In the genomic region with DNA sequence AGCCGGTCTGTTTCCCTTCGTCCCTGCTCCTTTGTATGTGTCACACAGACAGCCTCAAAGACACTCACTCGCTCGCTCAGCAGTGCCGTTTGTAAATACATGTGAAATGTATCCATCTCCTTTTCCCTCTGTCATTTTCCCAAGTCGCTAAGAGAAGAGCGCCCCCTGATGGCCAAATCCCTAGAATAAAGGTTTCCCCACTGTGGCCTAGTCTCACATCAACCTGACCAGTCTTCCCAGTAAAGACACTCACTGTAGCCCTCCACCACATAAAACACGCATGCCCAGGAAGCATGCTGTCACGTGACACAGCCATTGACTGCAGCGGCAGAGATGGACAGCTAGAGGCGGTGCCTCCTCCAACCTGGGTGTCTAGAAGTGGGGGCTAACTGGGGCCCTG, we compare ENCODE assay signal across 8 mouse cellular contexts. TPM values are rescaled to one million over a fixed set of nuclear protein-coding genes. Genes with fewer than 3 reads are reported as not detected.
A peak's percentile ranks its signal among the peaks of the same experiment; 100 is the strongest.
DNase-seq lines count a peak whose midpoint lies in the region; ATAC-seq and TF ChIP-seq lines count a peak whose summit lies in the region.

No protein-coding gene starts in this region.

- no peaks in the 10 kb centered on the region for H3K4me1 ChIP-seq in embryonic facial prominence, embryonic 14.5 days (ENCODE audit: control insufficient read depth, insufficient read depth, low read length)
- no peaks in the 10 kb centered on the region for H3K4me1 ChIP-seq in small intestine, adult 2 months (ENCODE audit: control insufficient read depth, insufficient read depth, insufficient read length, low read length)

- TF ChIP-seq CTCF in gastrocnemius, adult 2 months (IDR thresholded peaks at IDR 0.05): peak; percentile 72
- TF ChIP-seq CTCF in small intestine, adult 2 months (IDR thresholded peaks at IDR 0.05; ENCODE audit: extremely low read depth, insufficient read length, insufficient replicate concordance, low read depth, low read length): peak; percentile 41; the same call in 1 of the 2 replicates

- no peak overlapping the region for H3K9ac ChIP-seq in embryonic facial prominence, embryonic 14.5 days (ENCODE audit: low read depth, low read length)

- no peaks in the 10 kb centered on the region for H3K27me3 ChIP-seq in embryonic facial prominence, embryonic 14.5 days (replicated peaks; ENCODE audit: control insufficient read depth, insufficient read depth, low read length)
- no peaks in the 10 kb centered on the region for H3K27me3 ChIP-seq in small intestine, adult 2 months (ENCODE audit: control insufficient read depth, insufficient read depth, low read length)

- H3K4me3 ChIP-seq in gastrocnemius, adult 2 months: no peak overlapping the region
- no peak overlapping the region for H3K4me3 ChIP-seq in embryonic facial prominence, embryonic 14.5 days (ENCODE audit: low read depth, low read length)
- H3K4me3 ChIP-seq in small intestine, adult 2 months (ENCODE audit: low read depth, low read length): no peak overlapping the region

- peak overlapping the region; percentile 67; the same call in 1 of the 2 replicates for H3K27ac ChIP-seq in gastrocnemius, adult 2 months
- H3K27ac ChIP-seq in embryonic facial prominence, embryonic 14.5 days (replicated peaks; ENCODE audit: low read depth, low read length): no peak overlapping the region
- H3K27ac ChIP-seq in small intestine, adult 2 months (ENCODE audit: insufficient read depth, low read depth, low read length): no peak overlapping the region

- TF ChIP-seq POLR2A in small intestine, adult 2 months (IDR thresholded peaks at IDR 0.05; ENCODE audit: low read depth, low read length): no peak

- ATAC-seq in embryonic facial prominence, embryonic 14.5 days (ENCODE audit: low read depth): no peak

- 0 out of 2 replicates have a peak overlapping the region, but pooled peaks have one; percentile 2 for H3K4me2 ChIP-seq in embryonic facial prominence, embryonic 14.5 days (ENCODE audit: low read depth, low read length)

- WGBS in embryonic facial prominence, embryonic 14.5 days: 36% methylated on average over 11 of the region's 11 CpGs
- WGBS in small intestine, adult 2 months: 43% methylated on average over 11 of the region's 11 CpGs

- H3K36me3 ChIP-seq in embryonic facial prominence, embryonic 14.5 days (ENCODE audit: control insufficient read depth, insufficient read depth, low read length): no peaks in the 10 kb centered on the region
- no peaks in the 10 kb centered on the region for H3K36me3 ChIP-seq in small intestine, adult 2 months (ENCODE audit: control insufficient read depth, insufficient read depth, low read length)

- intact Hi-C loops in gastrocnemius, adult 2 months (cut with DNase I): no loop called here
- intact Hi-C loops in gastrocnemius, postnatal 36 days (cut with DNase I): no loop called here
- intact Hi-C loops in left cerebral cortex, postnatal 4 days (cut with DNase I): no loop called here

- no peaks in the 10 kb centered on the region for H3K9me3 ChIP-seq in embryonic facial prominence, embryonic 14.5 days (ENCODE audit: control insufficient read depth, low read length)

- DNase-seq in gastrocnemius, adult 2 months: peak; percentile 74
- DNase-seq in gastrocnemius, postnatal 36 days: no peak
- DNase-seq in urinary bladder, postnatal 14 days (ENCODE audit: low spot score): peak; percentile 37
- DNase-seq in urinary bladder, postnatal 36 days (ENCODE audit: low spot score in 2 of 2): no peak
- no peak for DNase-seq in embryonic facial prominence, embryonic 14.5 days (ENCODE audit: low spot score)
- DNase-seq in left cerebral cortex, postnatal 4 days: peak; percentile 59
- DNase-seq in urinary bladder, postnatal 25 days (ENCODE audit: low spot score): no peak

RNA-seq across cellular contexts. Expression of a gene that starts 8.9 kb away (rescaled TPM):
- 1 to 10 TPM; 7.4 to 8.3 TPM for total RNA-seq in gastrocnemius, adult 2 months (2021)
- 1 to 10 TPM; 6.3 to 6.9 TPM for total RNA-seq in gastrocnemius, postnatal 36 days (2021)
- polyA plus RNA-seq in embryonic facial prominence, embryonic 14.5 days (2014; fragmentation: Nextera tagmentation; extraction: Ambion mirVana): 24.7 and 28.0 TPM in 2 replicates
- total RNA-seq in left cerebral cortex, postnatal 4 days (2021): 100 to 1,000 TPM; 221 to 230 TPM
- polyA plus RNA-seq in small intestine, adult 2 months (2012; rRNA removed): 2.3 and 3.0 TPM in 2 replicates

Comparison
In these comparisons a context has a peak if more than half of its experiments do, and no peak if none do; other contexts are left out.
1. DNase-seq: peak in gastrocnemius, adult 2 months (single experiment), urinary bladder, postnatal 14 days (single experiment) and left cerebral cortex, postnatal 4 days (single experiment); none in gastrocnemius, postnatal 36 days (0 of 2), urinary bladder, postnatal 36 days (0 of 2), embryonic facial prominence, embryonic 14.5 days (single experiment) and urinary bladder, postnatal 25 days (single experiment).
2. RNA of a gene that starts 8.9 kb away (total RNA-seq): 221 to 230 TPM in left cerebral cortex, postnatal 4 days; 7.4 to 8.3 TPM in gastrocnemius, adult 2 months and 6.3 to 6.9 TPM in gastrocnemius, postnatal 36 days; every median in the first group is over 10 times any median in the second.